In genomic region chr12:16009822-16010620, GRCm38 (mm10) we compare ENCODE assay signal across 9 mouse cellular contexts.
DNase-seq lines count a peak whose midpoint lies in the region; ATAC-seq and TF ChIP-seq lines count a peak whose summit lies in the region.
"Had no signal": no experiment of that assay in that cellular context is flagged by ENCODE, and none has a peak within 500 bp of the region (broad histone marks: within the 10 kb centered on the region; RNA-seq: fewer than 3 reads in every experiment).

No protein-coding gene starts in this region.

- no peak overlapping the region for H3K4me3 ChIP-seq in heart, adult 2 months
- no peak overlapping the region for H3K4me3 ChIP-seq in thymus, adult 2 months (ENCODE audit: control insufficient read depth, insufficient read depth, low read length)
- no peak overlapping the region for H3K4me3 ChIP-seq in hindbrain, postnatal 0 days (ENCODE audit: low read length)
- H3K4me3 ChIP-seq: limb, embryonic 15.5 days had no signal

- WGBS in heart, adult 2 months = 48% methylated on average over 10 of the region's 10 CpGs
- 93% methylated on average over 10 of the region's 10 CpGs for WGBS in thymus, adult 2 months
- 55% methylated on average over 10 of the region's 10 CpGs for WGBS in hindbrain, postnatal 0 days

- intact Hi-C loops in heart, adult 2 months (cut with DNase I) = loop anchor here (2.0 to 10.0 kb wide), 6 partner anchors 132 to 405 kb away; partner anchors contain the start of gene Trib2

- no peaks in the 10 kb centered on the region for H3K9me3 ChIP-seq in hindbrain, postnatal 0 days (ENCODE audit: low read length)
- H3K9me3 ChIP-seq: limb, embryonic 15.5 days had no signal

- no peaks in the 10 kb centered on the region for H3K79me2 ChIP-seq in heart, adult 2 months (replicated peaks; ENCODE audit: control insufficient read depth, insufficient read depth, low read length)

- no peaks in the 10 kb centered on the region for H3K27me3 ChIP-seq in heart, adult 2 months (ENCODE audit: control insufficient read depth, insufficient read depth, low read length)
- H3K27me3 ChIP-seq in thymus, adult 2 months (ENCODE audit: control insufficient read depth, insufficient read depth, low read length) = no peaks in the 10 kb centered on the region
- H3K27me3 ChIP-seq in hindbrain, postnatal 0 days (ENCODE audit: insufficient read depth, low read length) = no peaks in the 10 kb centered on the region
- H3K27me3 ChIP-seq: limb, embryonic 15.5 days had no signal

- ATAC-seq in hindbrain, postnatal 0 days = no peak

- peak overlapping the region; percentile 19; the same call in 1 of the 2 replicates for H3K9ac ChIP-seq in heart, adult 2 months (ENCODE audit: low read depth, low read length)
- H3K9ac ChIP-seq in hindbrain, postnatal 0 days (replicated peaks; ENCODE audit: low read length) = no peak overlapping the region
- H3K9ac ChIP-seq: limb, embryonic 15.5 days had no signal

- H3K4me2 ChIP-seq in hindbrain, postnatal 0 days (ENCODE audit: low read depth, low read length) = no peak overlapping the region
- H3K4me2 ChIP-seq: limb, embryonic 15.5 days had no signal

- TF ChIP-seq CTCF in heart, adult 2 months (IDR thresholded peaks at IDR 0.05) = peak; percentile 35
- no peak for TF ChIP-seq CTCF in thymus, adult 2 months (IDR thresholded peaks at IDR 0.05; ENCODE audit: borderline replicate concordance, control insufficient read depth, extremely low read depth, insufficient read depth, low read length, poor library complexity)
- TF ChIP-seq CTCF in hindbrain, postnatal 0 days (IDR thresholded peaks at IDR 0.05; ENCODE audit: low read depth) = no peak

- 0 out of 2 replicates have a peak, but pooled peaks have one; percentile 4 for TF ChIP-seq EP300 in heart, adult 2 months (IDR thresholded peaks at IDR 0.05; ENCODE audit: insufficient read depth, low read depth, low read length)

- TF ChIP-seq POLR2A in heart, adult 2 months (IDR thresholded peaks at IDR 0.05; ENCODE audit: insufficient read depth, low read depth, low read length) = no peak
- no peak for TF ChIP-seq POLR2A in thymus, adult 2 months (IDR thresholded peaks at IDR 0.05; ENCODE audit: control insufficient read depth, extremely low read depth, insufficient read depth, low read length, poor library complexity)

- H3K36me3 ChIP-seq in heart, adult 2 months (ENCODE audit: control insufficient read depth, insufficient read depth, low read length) = peaks cover 28% of the 10 kb centered on the region
- no peaks in the 10 kb centered on the region for H3K36me3 ChIP-seq in thymus, adult 2 months (ENCODE audit: control insufficient read depth, insufficient read depth, low read length)
- no peaks in the 10 kb centered on the region for H3K36me3 ChIP-seq in hindbrain, postnatal 0 days (ENCODE audit: insufficient read depth, low read length)
- H3K36me3 ChIP-seq: limb, embryonic 15.5 days had no signal

- H3K27ac ChIP-seq in heart, adult 2 months = peak overlapping the region; percentile 73
- H3K27ac ChIP-seq in thymus, adult 2 months (ENCODE audit: control insufficient read depth, insufficient read depth, low read length) = peak overlapping the region; percentile 22; the same call in 1 of the 2 replicates
- H3K27ac ChIP-seq in hindbrain, postnatal 0 days = peak overlapping the region; percentile 28; the same call in 1 of the 2 replicates
- H3K27ac ChIP-seq: limb, embryonic 15.5 days had no signal

- H3K4me1 ChIP-seq in heart, adult 2 months (ENCODE audit: control insufficient read depth, insufficient read depth, low read length) = peaks cover 33% of the 10 kb centered on the region
- peaks cover 52% of the 10 kb centered on the region for H3K4me1 ChIP-seq in thymus, adult 2 months (replicated peaks; ENCODE audit: control insufficient read depth, insufficient read depth, low read length)
- peaks cover 7% of the 10 kb centered on the region for H3K4me1 ChIP-seq in hindbrain, postnatal 0 days (ENCODE audit: insufficient read depth, low read length)

- DNase-seq in heart, adult 2 months = peak in 1 of 2 experiments; percentile 38
- DNase-seq in heart, adult 9 months (ENCODE audit: low spot score in 2 of 2) = no peak
- no peak for DNase-seq in thymus, adult 2 months
- no peak for DNase-seq in thymus, postnatal 36 days
- peak; percentile 32 for DNase-seq in hindbrain, postnatal 0 days (ENCODE audit: low spot score)
- no peak for DNase-seq in ovary, postnatal 10 days (ENCODE audit: low spot score)
- no peak for DNase-seq in urinary bladder, postnatal 4 days (ENCODE audit: low spot score in 2 of 2)
- no peak for DNase-seq in adrenal gland, adult (ENCODE audit: inconsistent age in 2 of 2, low spot score in 1 of 2)

Comparison
In these comparisons a context has a peak if more than half of its experiments do, and no peak if none do; other contexts are left out.
1. H3K27ac ChIP-seq: peak in every context shown above with its lines; median percentile 73 in heart, adult 2 months; 28 in hindbrain, postnatal 0 days; 22 in thymus, adult 2 months.